Mouse (Mus musculus): Measurements from ENCODE around the gene Pef1. TPM values are rescaled to one million over a fixed set of nuclear protein-coding genes. Genes with fewer than 3 reads are reported as not detected.

The Pef1 gene
- polyA plus RNA-seq, 1 experiment from 2014 or later, result 81.7 TPM

- no peak overlapping the region for H3K9ac ChIP-seq (ENCODE audit: low read depth, low read length)
- no peak overlapping the region for H3K4me2 ChIP-seq (ENCODE audit: low read depth, low read length)
- H3K4me3 ChIP-seq (ENCODE audit: low read length), result no peak overlapping the region
- peaks cover 3% of the 10 kb centered on the region; the same call in 1 of the 2 replicates for H3K4me1 ChIP-seq (ENCODE audit: control insufficient read depth, insufficient read depth, low read length)
- no peak overlapping the region for H3K27ac ChIP-seq (ENCODE audit: low read length)
- no peak for ATAC-seq
- H3K9me3 ChIP-seq (ENCODE audit: control insufficient read depth, low read length), result no peaks in the 10 kb centered on the region
- 52% methylated on average over 3 of the region's 3 CpGs for WGBS
- H3K36me3 ChIP-seq (ENCODE audit: control insufficient read depth, insufficient read depth, low read length), result no peaks in the 10 kb centered on the region
- H3K27me3 ChIP-seq (replicated peaks; ENCODE audit: control insufficient read depth, insufficient read depth, low read length), result peaks cover 28% of the 10 kb centered on the region
These were observed 39.4 kb downstream of the Pef1 start for GRCm38 (mm10) chr4:130141786-130142185.

GRCm38 (mm10) chr4:130148405-130148804, 46.0 kb downstream of the Pef1 start:
- no peak overlapping the region for H3K9ac ChIP-seq (ENCODE audit: low read depth, low read length)
- no peak overlapping the region for H3K4me2 ChIP-seq (ENCODE audit: low read depth, low read length)
- peaks cover 8% of the 10 kb centered on the region; the same call in 1 of the 2 replicates for H3K27me3 ChIP-seq (replicated peaks; ENCODE audit: control insufficient read depth, insufficient read depth, low read length)
- H3K27ac ChIP-seq (ENCODE audit: low read length), result no peak overlapping the region
- 57% methylated on average over 10 of the region's 10 CpGs for WGBS
- no peak overlapping the region for H3K4me3 ChIP-seq (ENCODE audit: low read length)
- no peak for ATAC-seq
- H3K9me3 ChIP-seq (ENCODE audit: control insufficient read depth, low read length), result no peaks in the 10 kb centered on the region
- no peaks in the 10 kb centered on the region for H3K4me1 ChIP-seq (ENCODE audit: control insufficient read depth, insufficient read depth, low read length)
- no peaks in the 10 kb centered on the region for H3K36me3 ChIP-seq (ENCODE audit: control insufficient read depth, insufficient read depth, low read length)

- Histone ChIP-seq H3K4me2 (ENCODE audit: low read depth, low read length) (no peak overlapping the region), H3K4me1 (ENCODE audit: control insufficient read depth, insufficient read depth, low read length) (0 out of 2 replicates have a peak, but pooled peaks cover 6% of the 10 kb centered on the region), H3K9me3 (ENCODE audit: control insufficient read depth, low read length) (no peaks in the 10 kb centered on the region; the same call in 1 of the 2 replicates), H3K4me3 (ENCODE audit: low read length) (no peak overlapping the region), H3K36me3 (ENCODE audit: control insufficient read depth, insufficient read depth, low read length) (no peaks in the 10 kb centered on the region), H3K27ac (ENCODE audit: low read length) (no peak overlapping the region), H3K27me3 (replicated peaks; ENCODE audit: control insufficient read depth, insufficient read depth, low read length) (peaks cover 8% of the 10 kb centered on the region; the same call in 1 of the 2 replicates), H3K9ac (ENCODE audit: low read depth, low read length) (no peak overlapping the region)
- WGBS, result 75% methylated on average over 3 of the region's 3 CpGs
- ATAC-seq, result no peak
These were observed 51.9 kb downstream of the Pef1 start for GRCm38 (mm10) chr4:130154250-130154649.

GRCm38 (mm10) chr4:130156812-130157371, 54.5 kb downstream of the Pef1 start:
- ATAC-seq, result peak; percentile 87
- WGBS, result 59% methylated on average over 12 of the region's 12 CpGs
- H3K36me3 ChIP-seq (ENCODE audit: control insufficient read depth, insufficient read depth, low read length), result no peaks in the 10 kb centered on the region
- H3K4me1 ChIP-seq (ENCODE audit: control insufficient read depth, insufficient read depth, low read length), result 0 out of 2 replicates have a peak, but pooled peaks cover 8% of the 10 kb centered on the region
- no peaks in the 10 kb centered on the region; the same call in 1 of the 2 replicates for H3K9me3 ChIP-seq (ENCODE audit: control insufficient read depth, low read length)
- no peak overlapping the region for H3K9ac ChIP-seq (ENCODE audit: low read depth, low read length)
- no peak overlapping the region for H3K4me3 ChIP-seq (ENCODE audit: low read length)
- H3K27ac ChIP-seq (ENCODE audit: low read length), result 0 out of 2 replicates have a peak overlapping the region, but pooled peaks have one; percentile 17
- H3K27me3 ChIP-seq (replicated peaks; ENCODE audit: control insufficient read depth, insufficient read depth, low read length), result peaks cover 6% of the 10 kb centered on the region; the same call in 1 of the 2 replicates
- H3K4me2 ChIP-seq (ENCODE audit: low read depth, low read length), result no peak overlapping the region

GRCm38 (mm10) chr4:130161349-130161748, 59.0 kb downstream of the Pef1 start:
- no peaks in the 10 kb centered on the region for H3K9me3 ChIP-seq (ENCODE audit: control insufficient read depth, low read length)
- peaks cover 30% of the 10 kb centered on the region for H3K4me1 ChIP-seq (ENCODE audit: control insufficient read depth, insufficient read depth, low read length)
- H3K27me3 ChIP-seq (replicated peaks; ENCODE audit: control insufficient read depth, insufficient read depth, low read length), result no peaks in the 10 kb centered on the region
- no peak for ATAC-seq
- H3K9ac ChIP-seq (ENCODE audit: low read depth, low read length), result no peak overlapping the region
- 42% methylated on average over 4 of the region's 4 CpGs for WGBS
- H3K36me3 ChIP-seq (ENCODE audit: control insufficient read depth, insufficient read depth, low read length), result no peaks in the 10 kb centered on the region
- no peak overlapping the region for H3K4me2 ChIP-seq (ENCODE audit: low read depth, low read length)
- no peak overlapping the region for H3K4me3 ChIP-seq (ENCODE audit: low read length)
- no peak overlapping the region for H3K27ac ChIP-seq (ENCODE audit: low read length)

GRCm38 (mm10) chr4:130163391-130163861, 61.1 kb downstream of the Pef1 start:
- WGBS, result 5% methylated on average over 20 of the region's 20 CpGs
- ATAC-seq, result peak; percentile 22

GRCm38 (mm10) chr4:130164121-130164520, 61.8 kb downstream of the Pef1 start:
- Histone ChIP-seq H3K36me3 (ENCODE audit: control insufficient read depth, insufficient read depth, low read length) (no peaks in the 10 kb centered on the region), H3K4me2 (ENCODE audit: low read depth, low read length) (no peak overlapping the region), H3K27ac (ENCODE audit: low read length) (no peak overlapping the region; the same call in 1 of the 2 replicates), H3K9ac (ENCODE audit: low read depth, low read length) (peak overlapping the region; percentile 62), H3K9me3 (ENCODE audit: control insufficient read depth, low read length) (no peaks in the 10 kb centered on the region), H3K4me1 (ENCODE audit: control insufficient read depth, insufficient read depth, low read length) (peaks cover 51% of the 10 kb centered on the region), H3K4me3 (ENCODE audit: low read length) (no peak overlapping the region), H3K27me3 (replicated peaks; ENCODE audit: control insufficient read depth, insufficient read depth, low read length) (no peaks in the 10 kb centered on the region)
- 80% methylated on average over 6 of the region's 6 CpGs for WGBS
- no peak for ATAC-seq

More at GRCm38 (mm10) chr4:130163391-130163861, 61.1 kb downstream of the Pef1 start:
- no peaks in the 10 kb centered on the region for H3K27me3 ChIP-seq (replicated peaks; ENCODE audit: control insufficient read depth, insufficient read depth, low read length)
- no peaks in the 10 kb centered on the region for H3K9me3 ChIP-seq (ENCODE audit: control insufficient read depth, low read length)
- peak overlapping the region; percentile 62 for H3K9ac ChIP-seq (ENCODE audit: low read depth, low read length)
- H3K27ac ChIP-seq (ENCODE audit: low read length), result peak overlapping the region; percentile 38
- H3K4me3 ChIP-seq (ENCODE audit: low read length), result peak overlapping the region; percentile 21
- H3K36me3 ChIP-seq (ENCODE audit: control insufficient read depth, insufficient read depth, low read length), result no peaks in the 10 kb centered on the region
- H3K4me2 ChIP-seq (ENCODE audit: low read depth, low read length), result peak overlapping the region; percentile 48
- H3K4me1 ChIP-seq (ENCODE audit: control insufficient read depth, insufficient read depth, low read length), result peaks cover 44% of the 10 kb centered on the region

GRCm38 (mm10) chr4:130166061-130166460, 63.7 kb downstream of the Pef1 start:
- Histone ChIP-seq H3K36me3 (ENCODE audit: control insufficient read depth, insufficient read depth, low read length) (peaks cover 3% of the 10 kb centered on the region; the same call in 1 of the 2 replicates), H3K27me3 (replicated peaks; ENCODE audit: control insufficient read depth, insufficient read depth, low read length) (no peaks in the 10 kb centered on the region), H3K4me1 (ENCODE audit: control insufficient read depth, insufficient read depth, low read length) (peaks cover 55% of the 10 kb centered on the region), H3K9ac (ENCODE audit: low read depth, low read length) (peak overlapping the region; percentile 29; the same call in 1 of the 2 replicates), H3K9me3 (ENCODE audit: control insufficient read depth, low read length) (no peaks in the 10 kb centered on the region), H3K4me3 (ENCODE audit: low read length) (no peak overlapping the region), H3K4me2 (ENCODE audit: low read depth, low read length) (no peak overlapping the region), H3K27ac (ENCODE audit: low read length) (no peak overlapping the region)
- no peak for ATAC-seq
- 79% methylated on average over 18 of the region's 18 CpGs for WGBS

- Histone ChIP-seq H3K9ac (ENCODE audit: low read depth, low read length) (peak overlapping the region; percentile 29; the same call in 1 of the 2 replicates), H3K9me3 (ENCODE audit: control insufficient read depth, low read length) (no peaks in the 10 kb centered on the region), H3K4me3 (ENCODE audit: low read length) (no peak overlapping the region), H3K27ac (ENCODE audit: low read length) (peak overlapping the region; percentile 45; the same call in 1 of the 2 replicates), H3K27me3 (replicated peaks; ENCODE audit: control insufficient read depth, insufficient read depth, low read length) (no peaks in the 10 kb centered on the region), H3K4me1 (ENCODE audit: control insufficient read depth, insufficient read depth, low read length) (peaks cover 57% of the 10 kb centered on the region), H3K36me3 (ENCODE audit: control insufficient read depth, insufficient read depth, low read length) (peaks cover 3% of the 10 kb centered on the region; the same call in 1 of the 2 replicates), H3K4me2 (ENCODE audit: low read depth, low read length) (no peak overlapping the region)
- WGBS, result 74% methylated on average over 8 of the region's 8 CpGs
- ATAC-seq, result no peak
These were observed 64.2 kb downstream of the Pef1 start for GRCm38 (mm10) chr4:130166592-130166991.

Data from intestine, embryonic 16.5 days (tissue).